17 mouse cellular contexts compared by ENCODE assay signal in genomic region chr5:88678929-88679328, GRCm38 (mm10). TPM values are rescaled to one million over a fixed set of nuclear protein-coding genes. Genes with fewer than 3 reads are reported as not detected.
DNase-seq lines count a peak whose midpoint lies in the region; ATAC-seq and TF ChIP-seq lines count a peak whose summit lies in the region.
"Had no signal": no experiment of that assay in that cellular context is flagged by ENCODE, and none has a peak within 500 bp of the region (broad histone marks: within the 10 kb centered on the region; RNA-seq: fewer than 3 reads in every experiment).

No protein-coding gene starts in this region.

- H3K4me3 ChIP-seq in heart, embryonic 11.5 days (ENCODE audit: low read depth, low read length): no peak overlapping the region
- no peak overlapping the region; a peak in 1 of 4 replicates for H3K4me3 ChIP-seq in MEL (ENCODE audit: control insufficient read depth in 1 of 2, insufficient read depth in 1 of 2, low read depth in 2 of 2, low read length in 2 of 2)
- H3K4me3 ChIP-seq in liver, embryonic 12.5 days: no peak overlapping the region
- H3K4me3 ChIP-seq: forebrain, embryonic 15.5 days; heart, embryonic 15.5 days; hindbrain, embryonic 13.5 days; midbrain, embryonic 13.5 days had no signal

- no peak for TF ChIP-seq EP300 in MEL (IDR thresholded peaks at IDR 0.05; ENCODE audit: low read depth in 1 of 2, low read length in 2 of 2)

- no peak for TF ChIP-seq CTCF in MEL (IDR thresholded peaks at IDR 0.05 in 2 of 3, conservative IDR thresholded peaks at IDR 0.05 in 1 of 3; ENCODE audit: control insufficient read depth in 1 of 3, insufficient read depth in 1 of 3, low read depth in 2 of 3, low read length in 3 of 3, poor library complexity in 1 of 3, severe bottlenecking in 1 of 3)

- peak; percentile 18 for DNase-seq in heart, adult 11 months
- DNase-seq in MEL (ENCODE audit: low read depth, low spot score): peak; percentile 51
- DNase-seq in spleen, postnatal 4 days (ENCODE audit: low spot score in 2 of 2): no peak
- no peak for DNase-seq in kidney, postnatal 14 days
- DNase-seq: cerebellum, postnatal 36 days; gastrocnemius, postnatal 10 days; kidney, adult 18-20 months; right cerebral cortex, postnatal 14 days; thymus, postnatal 36 days had no signal

- H3K27ac ChIP-seq in heart, embryonic 11.5 days (ENCODE audit: low read depth, low read length): no peak overlapping the region
- no peak overlapping the region for H3K27ac ChIP-seq in MEL (ENCODE audit: control insufficient read depth, low read depth, low read length)
- H3K27ac ChIP-seq in liver, embryonic 12.5 days: no peak overlapping the region; the same call in 1 of the 2 replicates
- H3K27ac ChIP-seq: forebrain, embryonic 15.5 days; heart, embryonic 15.5 days; hindbrain, embryonic 13.5 days; midbrain, embryonic 13.5 days had no signal

- WGBS in heart, embryonic 11.5 days (ENCODE audit: insufficient replicate concordance): 45% methylated on average over 7 of the region's 7 CpGs
- WGBS in liver, embryonic 12.5 days (ENCODE audit: insufficient replicate concordance): 32% methylated on average over 7 of the region's 7 CpGs

- peaks cover 17% of the 10 kb centered on the region for H3K79me2 ChIP-seq in MEL (ENCODE audit: control insufficient read depth, insufficient read depth, low read length, poor library complexity)

- no peak for TF ChIP-seq POLR2A in MEL (IDR thresholded peaks at IDR 0.05; ENCODE audit: control insufficient read depth in 1 of 2, insufficient read depth in 1 of 2, low read depth in 1 of 2, low read length in 2 of 2, poor library complexity in 1 of 2)

- H3K9ac ChIP-seq in heart, embryonic 11.5 days (ENCODE audit: low read depth, low read length): no peak overlapping the region
- peak overlapping the region; percentile 14 for H3K9ac ChIP-seq in MEL (ENCODE audit: control insufficient read depth, low read depth, low read length, poor library complexity, severe bottlenecking)
- 0 out of 2 replicates have a peak overlapping the region, but pooled peaks have one; percentile 10 for H3K9ac ChIP-seq in liver, embryonic 12.5 days
- H3K9ac ChIP-seq: forebrain, embryonic 15.5 days; heart, embryonic 15.5 days; hindbrain, embryonic 13.5 days; midbrain, embryonic 13.5 days had no signal

- no peak for TF ChIP-seq RAD21 in MEL (IDR thresholded peaks at IDR 0.05; ENCODE audit: low read depth, low read length)

- H3K4me2 ChIP-seq in heart, embryonic 11.5 days: no peak overlapping the region; the same call in 1 of the 2 replicates
- H3K4me2 ChIP-seq in liver, embryonic 12.5 days: peak overlapping the region; percentile 24
- H3K4me2 ChIP-seq: forebrain, embryonic 15.5 days; heart, embryonic 15.5 days; hindbrain, embryonic 13.5 days; midbrain, embryonic 13.5 days had no signal

- H3K27me3 ChIP-seq in heart, embryonic 11.5 days (ENCODE audit: control insufficient read depth, insufficient read depth, low read length): no peaks in the 10 kb centered on the region
- no peaks in the 10 kb centered on the region for H3K27me3 ChIP-seq in MEL (ENCODE audit: control insufficient read depth in 1 of 2, insufficient read depth in 2 of 2, low read length in 2 of 2)
- peaks cover 14% of the 10 kb centered on the region for H3K27me3 ChIP-seq in liver, embryonic 12.5 days (replicated peaks)
- H3K27me3 ChIP-seq: forebrain, embryonic 15.5 days; heart, embryonic 15.5 days; hindbrain, embryonic 13.5 days; midbrain, embryonic 13.5 days had no signal

- H3K9me3 ChIP-seq in heart, embryonic 11.5 days (replicated peaks; ENCODE audit: control insufficient read depth, low read length): no peaks in the 10 kb centered on the region
- no peaks in the 10 kb centered on the region for H3K9me3 ChIP-seq in MEL (replicated peaks; ENCODE audit: insufficient read depth, low read length)
- H3K9me3 ChIP-seq in liver, embryonic 12.5 days (replicated peaks): no peaks in the 10 kb centered on the region
- H3K9me3 ChIP-seq: forebrain, embryonic 15.5 days; heart, embryonic 15.5 days; hindbrain, embryonic 13.5 days; midbrain, embryonic 13.5 days had no signal

- peaks cover 4% of the 10 kb centered on the region for H3K4me1 ChIP-seq in heart, embryonic 11.5 days (ENCODE audit: control insufficient read depth, insufficient read depth, low read length)
- H3K4me1 ChIP-seq in MEL (ENCODE audit: control insufficient read depth in 1 of 2, insufficient read depth in 2 of 2, low read length in 2 of 2): peaks cover 5 to 15% of the 10 kb centered on the region in 2 experiments
- H3K4me1 ChIP-seq in liver, embryonic 12.5 days: peaks cover 40% of the 10 kb centered on the region

- no peak for ATAC-seq in heart, embryonic 11.5 days (replicated peaks; ENCODE audit: insufficient number of reproducible peaks, low FRiP score, low TSS enrichment)
- ATAC-seq in liver, embryonic 12.5 days: no peak
- ATAC-seq in megakaryocyte-erythroid progenitor cell, adult 5-6 weeks (replicated peaks; ENCODE audit: low FRiP score, low TSS enrichment, poor library complexity, severe bottlenecking): peak; percentile 65
- no peak for ATAC-seq in frontal cortex, adult (ENCODE audit: low TSS enrichment)
- ATAC-seq: forebrain, embryonic 15.5 days; midbrain, embryonic 13.5 days had no signal

- H3K36me3 ChIP-seq in heart, embryonic 11.5 days (ENCODE audit: control insufficient read depth, insufficient read depth, low read length): no peaks in the 10 kb centered on the region
- H3K36me3 ChIP-seq in MEL (ENCODE audit: control insufficient read depth in 1 of 2, insufficient read depth in 2 of 2, low read length in 2 of 2): peaks cover 0 to 19% of the 10 kb centered on the region in 2 experiments; a peak in 2 of 4 replicates
- no peaks in the 10 kb centered on the region for H3K36me3 ChIP-seq in liver, embryonic 12.5 days
- H3K36me3 ChIP-seq: forebrain, embryonic 15.5 days; heart, embryonic 15.5 days; hindbrain, embryonic 13.5 days; midbrain, embryonic 13.5 days had no signal

TF ChIP-seq in MEL, 35 proteins besides CTCF, POLR2A, EP300 and RAD21:
- TF ChIP-seq ELF1 (IDR thresholded peaks at IDR 0.05; ENCODE audit: low read depth, low read length) (0 out of 2 replicates have a peak, but pooled peaks have one; percentile 9), MYB (IDR thresholded peaks at IDR 0.05; ENCODE audit: low read depth, low read length) (no peak), GATA1 (IDR thresholded peaks at IDR 0.05; ENCODE audit: low read depth, low read length) (peak; percentile 41; the same call in 1 of the 2 replicates), MYC (IDR thresholded peaks at IDR 0.05; ENCODE audit: low read depth, low read length) (no peak), HCFC1 (IDR thresholded peaks at IDR 0.05; ENCODE audit: low read depth, low read length) (no peak), E2F4 (IDR thresholded peaks at IDR 0.05; ENCODE audit: borderline replicate concordance, low read depth, low read length) (no peak)

RNA-seq across cellular contexts. Expression of gene Grsf1, which starts 3.0 kb away (rescaled TPM):
- 72.7 and 77.2 TPM in 2 replicates for polyA plus RNA-seq in heart, embryonic 11.5 days (2014; fragmentation: Nextera tagmentation; extraction: Ambion mirVana)
- total RNA-seq in MEL (2012; rRNA removed): 49.4 and 50.0 TPM in 2 replicates
- 10 to 100 TPM in 1 of 2 experiments, not detected in 1; 62.8 TPM for polyA plus RNA-seq in MEL (2012; ENCODE audit: insufficient read depth in 1 of 2, insufficient read length in 2 of 2, low read depth in 1 of 2, low replicate concordance in 2 of 2, missing spikeins in 1 of 2)
- polyA plus RNA-seq in liver, embryonic 12.5 days (2016; fragmentation: Nextera tagmentation; extraction: Ambion mirVana): 47.0 and 48.6 TPM in 2 replicates
- 65.0 and 69.2 TPM in 2 replicates for total RNA-seq in megakaryocyte-erythroid progenitor cell, adult 5-6 weeks (2014; fragmentation: Nextera tagmentation)
- 106 and 108 TPM in 2 replicates for total RNA-seq in megakaryocyte-erythroid progenitor cell, adult 5-6 weeks (2017)

RNA-seq across cellular contexts. Expression of gene Mob1b, which starts 41.7 kb away (rescaled TPM):
- 32.4 and 39.8 TPM in 2 replicates for polyA plus RNA-seq in heart, embryonic 11.5 days (2014; fragmentation: Nextera tagmentation; extraction: Ambion mirVana)
- 14.0 TPM in 2 replicates for total RNA-seq in MEL (2012; rRNA removed)
- 10 to 100 TPM in 1 of 2 experiments, not detected in 1; 12.2 TPM for polyA plus RNA-seq in MEL (2012; ENCODE audit: insufficient read depth in 1 of 2, insufficient read length in 2 of 2, low read depth in 1 of 2, low replicate concordance in 2 of 2, missing spikeins in 1 of 2)
- 13.3 and 13.5 TPM in 2 replicates for polyA plus RNA-seq in liver, embryonic 12.5 days (2016; fragmentation: Nextera tagmentation; extraction: Ambion mirVana)
- total RNA-seq in megakaryocyte-erythroid progenitor cell, adult 5-6 weeks (2014; fragmentation: Nextera tagmentation): 31.0 and 39.9 TPM in 2 replicates
- total RNA-seq in megakaryocyte-erythroid progenitor cell, adult 5-6 weeks (2017): 13.3 and 19.1 TPM in 2 replicates

Comparison
In these comparisons a context has a peak if more than half of its experiments do, and no peak if none do; other contexts are left out.
1. DNase-seq: peak in heart, adult 11 months (single experiment) and MEL (single experiment); none in spleen, postnatal 4 days (0 of 2) and kidney, postnatal 14 days (single experiment).